Mouse (Mus musculus) c-Kit-positive CD71-positive TER-119-positive erythroid progenitor cells, embryonic 14.5 days (primary cell): ENCODE measurements around the gene Vps41.

Source experiments
- DNase-seq: peaks from one replicate; pipeline ENCODE4 v3.0.0-alpha.2; 2013; ENCODE audit warnings: low spot score

The Vps41 gene

DNA sequence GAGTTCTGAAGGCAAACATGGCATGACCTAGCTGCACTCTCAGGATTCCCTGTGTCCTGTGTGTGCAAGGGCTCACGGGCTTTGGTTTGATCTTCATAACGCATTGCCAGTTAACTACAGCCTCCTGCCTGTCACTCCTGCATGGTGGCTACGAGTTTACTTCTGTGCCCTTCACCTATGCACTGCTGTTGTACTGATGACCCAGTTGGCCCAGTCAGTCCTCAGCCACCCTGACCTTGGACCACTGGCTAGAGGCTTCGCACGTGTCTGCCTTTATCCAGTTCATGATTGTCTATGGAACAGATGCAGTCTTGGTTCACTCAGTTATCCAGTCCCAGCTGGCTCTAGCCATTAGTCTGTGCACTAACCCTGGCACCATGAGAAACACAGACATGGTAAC lies 151.7 kb downstream of the Vps41 start:
- no peak for DNase-seq

DNA sequence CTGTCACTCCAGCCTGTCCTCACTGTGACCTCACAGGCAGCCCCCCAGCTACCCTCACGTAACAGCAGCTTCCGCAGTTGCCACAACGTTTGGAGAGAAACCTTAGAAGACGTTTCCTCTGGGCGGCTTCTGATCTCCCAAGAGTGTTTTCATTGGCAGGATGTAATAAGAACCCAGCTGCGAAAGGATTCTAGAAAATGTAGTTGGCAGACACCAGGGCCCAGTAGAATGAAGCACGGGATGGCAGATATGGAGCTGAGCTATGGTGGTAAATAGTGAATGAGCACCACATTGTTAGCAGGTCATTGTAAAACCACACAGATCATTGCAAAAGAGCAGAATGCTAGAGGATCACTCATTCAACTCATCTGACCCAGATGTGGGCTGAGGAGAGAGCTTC lies 158.2 kb downstream of the Vps41 start:
- no peak for DNase-seq

DNA sequence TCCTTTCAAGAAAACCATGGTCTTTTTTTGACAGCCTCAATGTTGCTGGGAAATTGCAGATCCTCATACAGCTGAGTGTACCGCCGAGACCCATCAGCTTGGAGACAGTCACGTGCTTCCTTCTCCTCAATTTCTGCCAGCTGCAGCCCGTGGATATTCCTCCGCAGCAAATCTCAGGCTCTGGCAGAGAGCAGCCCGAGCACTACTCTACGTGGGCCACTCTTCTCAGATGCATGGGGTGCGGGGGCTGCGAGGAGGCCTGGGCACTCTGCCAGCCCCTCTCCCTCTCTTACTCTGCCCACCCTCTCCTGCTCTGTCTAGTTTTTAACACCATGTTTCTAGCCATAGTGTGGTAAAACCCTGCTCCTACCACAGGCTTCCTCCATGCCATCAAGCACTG lies 175.8 kb downstream of the Vps41 start:
- DNase-seq = no peak

DNA sequence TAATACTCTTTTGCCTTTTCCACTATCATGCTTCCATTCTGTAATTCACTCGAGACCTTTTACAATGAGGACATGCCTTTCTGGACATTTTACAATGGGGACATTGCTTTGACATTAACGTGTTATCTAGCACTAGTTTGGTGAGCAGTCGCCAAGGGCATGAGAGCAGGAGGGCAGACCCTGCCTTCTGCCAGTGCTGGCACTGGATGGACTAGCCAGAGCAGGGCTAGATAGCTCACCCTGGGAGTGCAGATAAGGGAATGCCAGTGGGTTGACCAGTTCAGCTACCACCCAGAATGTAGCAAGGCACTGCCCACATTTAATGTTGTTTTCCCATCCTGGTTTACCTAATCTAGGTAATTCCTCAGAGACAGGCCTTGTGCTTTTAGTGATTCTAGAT lies 179.7 kb downstream of the Vps41 start:
- no peak for DNase-seq

DNA sequence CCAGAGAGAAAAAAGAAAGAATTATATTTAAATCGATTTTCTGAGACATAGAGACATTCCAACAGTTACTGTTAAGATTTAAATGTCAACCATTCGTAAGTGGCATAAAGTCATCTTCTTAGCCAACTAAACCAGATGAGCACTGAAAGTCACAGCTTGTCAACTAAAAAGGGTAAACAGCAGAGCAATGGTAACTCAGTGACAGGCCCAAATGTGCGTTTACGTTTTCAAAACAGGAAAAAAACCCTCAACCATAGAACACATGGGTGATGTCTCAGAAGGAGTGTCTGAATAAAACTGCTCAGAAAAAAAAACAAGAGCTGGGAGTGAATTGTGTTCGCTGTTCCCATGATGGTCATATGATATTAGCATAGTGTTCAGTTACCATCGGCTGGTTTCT lies 186.5 kb downstream of the Vps41 start:
- no peak for DNase-seq

DNA sequence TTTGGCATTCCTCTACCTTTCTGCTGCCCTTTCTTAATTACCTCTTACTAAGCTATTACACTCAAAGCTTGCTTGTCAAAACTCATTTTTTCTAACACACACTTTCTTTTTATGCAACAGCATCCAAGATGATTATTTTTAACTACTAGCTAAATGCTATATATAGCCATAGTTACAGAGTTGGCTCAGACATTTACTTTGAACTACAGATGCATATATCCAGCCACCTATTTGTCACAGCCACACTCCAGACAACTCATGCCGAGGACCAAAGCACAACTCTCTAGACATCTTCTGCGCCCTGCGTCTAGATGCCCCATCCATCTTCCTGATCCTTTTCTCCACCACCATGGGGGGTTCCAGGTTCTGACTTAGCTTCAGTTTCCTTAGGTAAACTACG lies 197.7 kb downstream of the Vps41 start:
- DNase-seq = no peak
